Mouse (Mus musculus) brain, adult 10 weeks (tissue): ENCODE data around the gene Tsc2. TPM values are rescaled to one million over a fixed set of nuclear protein-coding genes. Genes with fewer than 3 reads are reported as not detected.

ENCODE experiments used
- polyA plus RNA-seq: library from polyadenylated mRNA; stranded (reverse); fragments of 350-450 nt; fragmentation: Illumina TruSeq; extraction: RNeasy Lipid Tissue Mini Kit (QIAGEN cat#74804); gene quantifications from one replicate; pipeline ENCODE4 v1.2.3, GENCODE M21; 2015; ENCODE audit warnings: low read depth, low replicate concordance

Gene Tsc2
- 97.7 TPM for polyA plus RNA-seq

DNA sequence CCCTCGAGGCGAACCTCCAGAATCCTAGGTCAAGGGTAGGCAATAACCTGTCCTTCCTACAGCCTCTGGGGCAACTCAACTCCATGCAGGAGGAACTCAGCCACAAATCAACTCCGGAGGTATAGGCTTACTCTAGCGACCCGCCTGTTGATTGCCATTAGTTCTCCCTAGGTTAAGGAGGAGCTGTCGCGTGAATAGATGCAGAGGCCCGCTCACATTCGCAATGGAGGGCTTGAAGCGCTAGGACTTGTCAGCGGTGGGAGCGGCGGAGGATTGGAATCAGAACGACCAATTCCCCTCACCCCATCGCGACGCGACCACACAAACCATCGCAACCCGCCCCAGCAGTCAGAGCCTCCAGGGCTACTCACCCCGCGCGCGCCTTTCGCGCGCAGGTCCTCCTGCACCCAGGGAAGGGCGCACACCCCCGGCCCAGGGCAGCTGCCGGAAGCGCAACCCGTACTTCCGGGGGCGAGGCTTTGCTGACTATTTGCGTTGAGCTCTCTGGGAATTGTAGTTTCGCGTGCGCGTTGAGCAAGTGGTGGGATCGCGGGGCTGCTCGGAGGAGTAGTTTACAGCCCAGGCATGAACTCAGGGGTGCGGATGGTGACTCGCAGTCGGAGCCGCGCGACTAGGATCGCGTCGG, at the start of gene Tsc2, which contains the start of gene Nthl1:
Gene Tsc2 (minus strand): TSS at position 464 of the 646 bp plus-strand sequence.
Gene Nthl1 (plus strand): TSS at position 514 of the 646 bp plus-strand sequence.

DNA sequence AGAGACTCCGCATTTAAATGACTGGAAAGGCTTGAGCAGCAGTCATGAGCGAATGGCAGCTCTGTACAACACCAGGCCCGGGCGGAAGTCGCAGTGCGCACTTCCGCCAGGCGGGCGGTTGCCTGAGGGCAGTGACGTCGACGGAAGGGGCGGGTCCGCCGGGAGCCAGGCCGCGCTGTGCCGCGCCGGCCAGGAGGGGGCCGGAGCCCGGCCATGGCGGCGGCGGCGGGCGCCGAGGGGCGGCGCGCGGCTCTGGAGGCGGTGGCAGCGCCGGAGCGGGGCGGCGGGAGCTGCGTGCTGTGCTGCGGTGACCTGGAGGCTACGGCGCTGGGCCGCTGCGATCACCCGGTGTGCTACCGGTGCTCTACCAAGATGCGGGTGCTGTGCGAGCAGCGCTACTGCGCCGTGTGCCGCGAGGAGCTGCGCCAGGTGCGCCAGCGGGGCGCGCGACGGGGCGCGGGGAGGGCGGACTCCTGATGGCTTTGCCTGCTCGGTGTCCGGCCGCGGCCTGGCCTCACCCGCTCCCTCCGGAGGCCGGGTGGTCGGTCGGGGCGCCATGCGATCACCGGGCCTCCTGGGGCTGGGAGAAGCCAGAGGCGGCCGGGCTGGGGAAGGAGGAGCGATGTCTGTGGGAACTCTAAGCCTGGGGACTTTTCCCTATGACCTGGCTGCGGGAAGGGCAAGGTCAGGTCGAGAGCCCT, 37.3 kb upstream of the Tsc2 start, which contains the start of gene Zfp598:
Gene Zfp598 (plus strand): TSS at position 143 of the 701 bp plus-strand sequence.

GRCm38 (mm10) chr17:24658017-24658758, 25.8 kb upstream of the Tsc2 start, which contains the start of gene Npw:
Gene Npw, minus strand, starts transcription at chr17:24658457.

DNA sequence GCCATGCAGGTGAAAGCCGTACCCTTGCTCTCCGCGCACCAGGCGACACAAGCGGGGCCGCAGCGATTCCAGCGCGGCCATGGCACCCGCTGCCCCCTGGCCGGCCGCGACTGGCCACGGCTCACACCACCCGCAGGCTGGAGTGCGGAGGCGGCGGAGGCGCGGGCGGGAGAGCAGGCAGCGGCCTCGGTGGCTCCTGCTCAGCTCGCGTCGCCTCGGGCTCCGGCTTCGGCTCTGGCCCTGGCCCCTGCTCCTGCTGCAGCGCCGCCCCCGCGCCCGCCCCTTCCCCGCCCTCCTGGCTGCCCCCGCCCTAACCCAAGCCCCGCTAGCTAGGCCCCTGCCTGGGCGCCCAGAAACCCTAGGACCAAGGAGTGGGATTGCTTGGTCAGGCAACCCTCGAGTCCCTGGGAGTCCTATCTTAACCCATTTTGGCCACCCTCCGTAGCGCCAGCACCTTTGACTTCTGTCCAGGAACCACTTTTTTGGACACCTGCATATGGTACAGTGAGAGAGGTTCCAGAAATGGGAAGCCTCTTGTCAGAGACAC, 17.7 kb upstream of the Tsc2 start, which contains the start of gene Slc9a3r2:
Gene Slc9a3r2 (minus strand): TSS at position 258 of the 547 bp plus-strand sequence.

GRCm38 (mm10) chr17:24549618-24550415, 82.6 kb downstream of the Tsc2 start, which contains the start of gene Pkd1:
Gene Pkd1, plus strand, starts transcription at chr17:24549834.

Other genes with a start within 250 kb of the Tsc2 start
- gene Rnps1, start 218.1 kb downstream of the Tsc2 start, polyA plus RNA-seq: 157 TPM
- 37.9 TPM for gene Eci1, start 206.0 kb downstream of the Tsc2 start, polyA plus RNA-seq
- gene Dnase1l2, start 189.5 kb downstream of the Tsc2 start, polyA plus RNA-seq: 8.0 TPM
- 26.5 TPM for gene E4f1, start 162.3 kb downstream of the Tsc2 start, polyA plus RNA-seq
- 68.9 TPM for gene Pgp, start 162.2 kb downstream of the Tsc2 start, polyA plus RNA-seq
- 1.0 TPM for gene Bricd5, start 158.7 kb downstream of the Tsc2 start, polyA plus RNA-seq
- gene Mlst8, start 153.6 kb downstream of the Tsc2 start, polyA plus RNA-seq: 41.6 TPM
- gene Caskin1, start 144.0 kb downstream of the Tsc2 start, polyA plus RNA-seq: 78.2 TPM
- 80.2 TPM for gene Traf7, start 104.7 kb downstream of the Tsc2 start, polyA plus RNA-seq
- 59.9 TPM for gene Rab26, start 98.4 kb downstream of the Tsc2 start, polyA plus RNA-seq
- gene Pkd1, start 82.8 kb downstream of the Tsc2 start, polyA plus RNA-seq: 45.2 TPM
- gene Nthl1, start 50 bp upstream of the Tsc2 start, polyA plus RNA-seq: 9.6 TPM
- 49.3 TPM for gene Slc9a3r2, start 17.7 kb upstream of the Tsc2 start, polyA plus RNA-seq
- gene Npw, start 25.8 kb upstream of the Tsc2 start, polyA plus RNA-seq: not detected
- 31.2 TPM for gene Zfp598, start 37.1 kb upstream of the Tsc2 start, polyA plus RNA-seq
- gene Syngr3, start 57.3 kb upstream of the Tsc2 start, polyA plus RNA-seq: 193 TPM
- gene Gfer, start 63.5 kb upstream of the Tsc2 start, polyA plus RNA-seq: 22.1 TPM
- gene Noxo1, start 63.6 kb upstream of the Tsc2 start, polyA plus RNA-seq: 3.3 TPM
- 28.6 TPM for gene Tbl3, start 75.0 kb upstream of the Tsc2 start, polyA plus RNA-seq
- not detected for gene Rnf151, start 85.4 kb upstream of the Tsc2 start, polyA plus RNA-seq
- 796 TPM for gene Rps2, start 85.5 kb upstream of the Tsc2 start, polyA plus RNA-seq
- 517 TPM for gene Ndufb10, start 91.8 kb upstream of the Tsc2 start, polyA plus RNA-seq
- gene Rpl3l, start 95.2 kb upstream of the Tsc2 start, polyA plus RNA-seq: 1.1 TPM
- 54.9 TPM for gene Msrb1, start 104.0 kb upstream of the Tsc2 start, polyA plus RNA-seq
- not detected for gene Hs3st6, start 120.4 kb upstream of the Tsc2 start, polyA plus RNA-seq
- gene Meiob, start 171.7 kb upstream of the Tsc2 start, polyA plus RNA-seq: not detected
- gene Hagh, start 207.5 kb upstream of the Tsc2 start, polyA plus RNA-seq: 182 TPM
- 30.6 TPM for gene Fahd1, start 217.7 kb upstream of the Tsc2 start, polyA plus RNA-seq
- gene Igfals, start 233.4 kb upstream of the Tsc2 start, polyA plus RNA-seq: not detected